In genomic region chr17:83946718-83947117, GRCm38 (mm10) we compare ENCODE assay signal across 17 mouse cellular contexts.
DNase-seq lines count a peak whose midpoint lies in the region; ATAC-seq and TF ChIP-seq lines count a peak whose summit lies in the region.
"Had no signal": no experiment of that assay in that cellular context is flagged by ENCODE, and none has a peak within 500 bp of the region (broad histone marks: within the 10 kb centered on the region; RNA-seq: fewer than 3 reads in every experiment).

No protein-coding gene starts in this region.

- no peaks in the 10 kb centered on the region for H3K36me3 ChIP-seq in midbrain, embryonic 10.5 days
- H3K36me3 ChIP-seq in midbrain, embryonic 11.5 days (ENCODE audit: control insufficient read depth, insufficient read depth, low read length) = no peaks in the 10 kb centered on the region
- no peaks in the 10 kb centered on the region for H3K36me3 ChIP-seq in embryonic facial prominence, embryonic 13.5 days
- H3K36me3 ChIP-seq: liver, embryonic 13.5 days had no signal

- no peak for TF ChIP-seq CTCF in gastrocnemius, adult 2 months (IDR thresholded peaks at IDR 0.05)

- no peaks in the 10 kb centered on the region for H3K27me3 ChIP-seq in midbrain, embryonic 10.5 days (ENCODE audit: low read depth, poor library complexity, severe bottlenecking)
- H3K27me3 ChIP-seq in midbrain, embryonic 11.5 days (ENCODE audit: control insufficient read depth, insufficient read depth, low read length) = no peaks in the 10 kb centered on the region; the same call in 1 of the 2 replicates
- no peaks in the 10 kb centered on the region for H3K27me3 ChIP-seq in embryonic facial prominence, embryonic 13.5 days
- H3K27me3 ChIP-seq: liver, embryonic 13.5 days had no signal

- H3K27ac ChIP-seq in gastrocnemius, adult 2 months = peak overlapping the region; percentile 62
- peak overlapping the region; percentile 78 for H3K27ac ChIP-seq in midbrain, embryonic 10.5 days (replicated peaks)
- H3K27ac ChIP-seq in midbrain, embryonic 11.5 days (ENCODE audit: low read depth, low read length) = no peak overlapping the region
- H3K27ac ChIP-seq in embryonic facial prominence, embryonic 13.5 days = peak overlapping the region; percentile 64
- H3K27ac ChIP-seq: liver, embryonic 13.5 days had no signal

- DNase-seq in gastrocnemius, adult 2 months = peak; percentile 26
- DNase-seq in gastrocnemius, adult 18-20 months (ENCODE audit: low spot score) = no peak
- DNase-seq in midbrain, embryonic 10.5 days (ENCODE audit: low spot score) = peak; percentile 46
- DNase-seq in midbrain, embryonic 11.5 days (ENCODE audit: low spot score, missing footprints) = no peak
- DNase-seq in retina, postnatal 1 day = peak; percentile 58
- no peak for DNase-seq in ovary, postnatal 14 days (ENCODE audit: low spot score)
- no peak for DNase-seq in thymus, postnatal 36 days
- DNase-seq: B cell, adult 2 months; cerebellum, postnatal 25 days; heart, adult 18-20 months; kidney, postnatal 14 days; liver, embryonic 13.5 days; right cerebral cortex, adult 18-20 months; spleen, adult 18-20 months had no signal

- intact Hi-C loops in gastrocnemius, adult 2 months (cut with DNase I) = no loop called here

- no peak; the same call in 1 of the 2 replicates for ATAC-seq in midbrain, embryonic 11.5 days (ENCODE audit: low FRiP score)
- no peak for ATAC-seq in embryonic facial prominence, embryonic 13.5 days (ENCODE audit: insufficient number of reproducible peaks, insufficient read depth, low FRiP score, low TSS enrichment, low read depth)

- H3K4me1 ChIP-seq in midbrain, embryonic 10.5 days = peaks cover 30% of the 10 kb centered on the region
- peaks cover 10% of the 10 kb centered on the region for H3K4me1 ChIP-seq in midbrain, embryonic 11.5 days (ENCODE audit: control insufficient read depth, insufficient read depth, low read length)
- peaks cover 43% of the 10 kb centered on the region for H3K4me1 ChIP-seq in embryonic facial prominence, embryonic 13.5 days
- H3K4me1 ChIP-seq: liver, embryonic 13.5 days had no signal

- no peak overlapping the region for H3K4me2 ChIP-seq in midbrain, embryonic 11.5 days
- H3K4me2 ChIP-seq in embryonic facial prominence, embryonic 13.5 days = no peak overlapping the region
- H3K4me2 ChIP-seq: liver, embryonic 13.5 days had no signal

- no peak overlapping the region for H3K9ac ChIP-seq in midbrain, embryonic 11.5 days (ENCODE audit: low read length)
- peak overlapping the region; percentile 22; the same call in 1 of the 2 replicates for H3K9ac ChIP-seq in embryonic facial prominence, embryonic 13.5 days
- H3K9ac ChIP-seq: liver, embryonic 13.5 days had no signal

- no peak overlapping the region for H3K4me3 ChIP-seq in gastrocnemius, adult 2 months
- no peak overlapping the region for H3K4me3 ChIP-seq in midbrain, embryonic 10.5 days
- no peak overlapping the region for H3K4me3 ChIP-seq in midbrain, embryonic 11.5 days (ENCODE audit: low read depth, low read length)
- no peak overlapping the region for H3K4me3 ChIP-seq in embryonic facial prominence, embryonic 13.5 days
- H3K4me3 ChIP-seq: erythroblast, embryonic 14.5 days; liver, embryonic 13.5 days; megakaryocyte, embryonic 14.5 days had no signal

- whole genome bisulfite sequencing in midbrain, embryonic 10.5 days = 16% methylated on average over 4 of the region's 4 CpGs
- WGBS in midbrain, embryonic 11.5 days = 13% methylated on average over 4 of the region's 4 CpGs
- 28% methylated on average over 4 of the region's 4 CpGs for WGBS in embryonic facial prominence, embryonic 13.5 days

- no peaks in the 10 kb centered on the region for H3K9me3 ChIP-seq in midbrain, embryonic 10.5 days (replicated peaks)
- H3K9me3 ChIP-seq in midbrain, embryonic 11.5 days (ENCODE audit: control insufficient read depth, low read length) = no peaks in the 10 kb centered on the region
- no peaks in the 10 kb centered on the region for H3K9me3 ChIP-seq in embryonic facial prominence, embryonic 13.5 days
- H3K9me3 ChIP-seq: liver, embryonic 13.5 days had no signal

Comparison
In these comparisons a context has a peak if more than half of its experiments do, and no peak if none do; other contexts are left out.
1. DNase-seq: peak in gastrocnemius, adult 2 months (single experiment), midbrain, embryonic 10.5 days (single experiment) and retina, postnatal 1 day (single experiment); none in gastrocnemius, adult 18-20 months (single experiment), midbrain, embryonic 11.5 days (single experiment), ovary, postnatal 14 days (single experiment) and thymus, postnatal 36 days (0 of 2).